Mouse (Mus musculus) forebrain, embryonic 16.5 days (tissue): Measurements from ENCODE around the gene R3hdm2. TPM values are rescaled to one million over a fixed set of nuclear protein-coding genes. Genes with fewer than 3 reads are reported as not detected.

Source experiments
- ATAC-seq: fragments of 200-750 bp; cut with Nextera tagmentation; 2 replicates; pipeline ENCODE4 v1.8.0; 2017; ENCODE audit warnings: mild to moderate bottlenecking, moderate library complexity
- H3K27ac ChIP-seq: fragments of 300-500 bp; sonication (generic); 2 replicates; pipeline ENCODE4 v1.5.1; 2014; ENCODE audit warnings: low read length, control low read depth
- H3K27me3 ChIP-seq: fragments of 300-500 bp; sonication (generic); replicated peaks from 2 replicates; pipeline ENCODE4 v1.6.1; 2014; ENCODE audit warnings: low read length; ENCODE audit not compliant: control insufficient read depth, insufficient read depth
- H3K36me3 ChIP-seq: fragments of 300-500 bp; sonication (generic); 2 replicates; pipeline ENCODE4 v1.6.1; 2014; ENCODE audit not compliant: control insufficient read depth, insufficient read depth
- H3K4me1 ChIP-seq: fragments of 300-500 bp; sonication (generic); replicated peaks from 2 replicates; pipeline ENCODE4 v1.6.1; 2014; ENCODE audit warnings: low read length; ENCODE audit not compliant: control insufficient read depth, insufficient read depth
- H3K4me2 ChIP-seq: fragments of 300-500 bp; sonication (generic); 2 replicates; pipeline ENCODE4 v1.6.1; 2014; ENCODE audit warnings: mild to moderate bottlenecking, low read length, control low read depth
- H3K4me3 ChIP-seq: fragments of 300-500 bp; sonication (generic); replicated peaks from 2 replicates; pipeline ENCODE4 v1.5.1; 2014; ENCODE audit warnings: mild to moderate bottlenecking, low read length, control low read depth
- H3K9ac ChIP-seq: fragments of 300-500 bp; sonication (generic); replicated peaks from 2 replicates; pipeline ENCODE4 v1.6.1; 2014; ENCODE audit warnings: low read depth, low read length, control low read depth
- H3K9me3 ChIP-seq: fragments of 300-500 bp; sonication (generic); 2 replicates; pipeline ENCODE4 v1.6.1; 2016; ENCODE audit warnings: low read length; ENCODE audit not compliant: control insufficient read depth
- WGBS: fragments of 180-500 bp; shearing (Covaris S2); extraction: QIAGEN DNeasy Blood & Tissue Kit; methylation state at CpG from one replicate; pipeline ENCODE4 v1.1.7; 2014; 5-methylcytosine and 5-hydroxymethylcytosine counted together
- polyA plus RNA-seq: library from polyadenylated mRNA; unstranded; fragments of >200 nt; fragmentation: Nextera tagmentation; extraction: Ambion mirVana; gene quantifications from 2 replicates; pipeline ENCODE4 v1.2.1, GENCODE M21; 2015

The R3hdm2 gene
- polyA plus RNA-seq, 1 experiment from 2014 or later = 37.5 TPM

GRCm38 (mm10) chr10:127340577-127341359, 39.4 kb upstream of the R3hdm2 start:
- H3K36me3 ChIP-seq = no peaks in the 10 kb centered on the region
- H3K9ac ChIP-seq = 0 out of 2 replicates have a peak overlapping the region, but pooled peaks have one; percentile 17
- peaks cover 39% of the 10 kb centered on the region for H3K4me1 ChIP-seq
- peak overlapping the region; percentile 54 for H3K4me2 ChIP-seq
- H3K9me3 ChIP-seq = no peaks in the 10 kb centered on the region
- no peak overlapping the region for H3K27ac ChIP-seq
- under 1% methylated on average over 27 of the region's 27 CpGs for WGBS
- ATAC-seq = no peak
- H3K27me3 ChIP-seq = peaks cover 22% of the 10 kb centered on the region
- peak overlapping the region; percentile 34 for H3K4me3 ChIP-seq

- Histone ChIP-seq H3K27ac (no peak overlapping the region), H3K4me1 (peaks cover 39% of the 10 kb centered on the region), H3K4me3 (peak overlapping the region; percentile 34), H3K9ac (no peak overlapping the region), H3K36me3 (no peaks in the 10 kb centered on the region), H3K9me3 (no peaks in the 10 kb centered on the region), H3K4me2 (peak overlapping the region; percentile 51), H3K27me3 (peaks cover 22% of the 10 kb centered on the region)
- ATAC-seq = no peak
- WGBS = 0% methylated on average over 9 of the region's 11 CpGs
Measured at GRCm38 (mm10) chr10:127341360-127341690, 38.8 kb upstream of the R3hdm2 start.

- peak; percentile 38; the same call in 1 of the 2 replicates for ATAC-seq
- Histone ChIP-seq H3K4me2 (peak within 1 kb of the TSS; percentile 51), H3K4me3 (peak within 1 kb of the TSS; percentile 34), H3K36me3 (no peaks in the 10 kb centered on the region), H3K27ac (no peak within 1 kb of the TSS), H3K27me3 (peaks cover 22% of the 10 kb centered on the region), H3K9me3 (no peaks in the 10 kb centered on the region), H3K9ac (0 out of 2 replicates have a peak within 1 kb of the TSS, but pooled peaks have one; percentile 17), H3K4me1 (peaks cover 39% of the 10 kb centered on the region)
- WGBS = under 1% methylated on average over 29 of the region's 29 CpGs
Measured at GRCm38 (mm10) chr10:127341891-127342639, 38.1 kb upstream of the R3hdm2 start, which contains the start of gene Gli1. Gli1 (minus strand) TSS chr10:127341974.

- H3K9me3 ChIP-seq = no peaks in the 10 kb centered on the region
- no peak overlapping the region for H3K9ac ChIP-seq
- no peak overlapping the region for H3K27ac ChIP-seq
- no peak overlapping the region for H3K4me2 ChIP-seq
- WGBS = 66% methylated on average over 3 of the region's 3 CpGs
- H3K36me3 ChIP-seq = no peaks in the 10 kb centered on the region
- no peak overlapping the region for H3K4me3 ChIP-seq
- no peak for ATAC-seq
- H3K4me1 ChIP-seq = peaks cover 39% of the 10 kb centered on the region
- peaks cover 22% of the 10 kb centered on the region for H3K27me3 ChIP-seq
Measured at GRCm38 (mm10) chr10:127343029-127343428, 37.1 kb upstream of the R3hdm2 start.

GRCm38 (mm10) chr10:127346173-127346572, 34.0 kb upstream of the R3hdm2 start:
- no peak for ATAC-seq
- Histone ChIP-seq H3K36me3 (no peaks in the 10 kb centered on the region), H3K27me3 (peaks cover 11% of the 10 kb centered on the region), H3K9ac (no peak overlapping the region), H3K4me3 (no peak overlapping the region), H3K4me2 (no peak overlapping the region), H3K4me1 (peaks cover 14% of the 10 kb centered on the region), H3K9me3 (no peaks in the 10 kb centered on the region), H3K27ac (no peak overlapping the region)
- 75% methylated on average over 3 of the region's 3 CpGs for WGBS

- Histone ChIP-seq H3K4me1 (no peaks in the 10 kb centered on the region), H3K27me3 (no peaks in the 10 kb centered on the region; the same call in 1 of the 2 replicates), H3K9me3 (no peaks in the 10 kb centered on the region), H3K27ac (no peak overlapping the region), H3K9ac (no peak overlapping the region), H3K4me3 (no peak overlapping the region), H3K4me2 (no peak overlapping the region), H3K36me3 (no peaks in the 10 kb centered on the region)
- ATAC-seq = no peak
- WGBS = 74% methylated on average over 4 of the region's 4 CpGs
Measured at GRCm38 (mm10) chr10:127348957-127349356, 31.2 kb upstream of the R3hdm2 start.

GRCm38 (mm10) chr10:127349810-127350209, 30.3 kb upstream of the R3hdm2 start:
- H3K4me3 ChIP-seq = no peak overlapping the region
- H3K27me3 ChIP-seq = no peaks in the 10 kb centered on the region; the same call in 1 of the 2 replicates
- no peak overlapping the region for H3K27ac ChIP-seq
- no peak overlapping the region for H3K9ac ChIP-seq
- no peaks in the 10 kb centered on the region for H3K4me1 ChIP-seq
- 0 out of 2 replicates have a peak, but pooled peaks have one; percentile 26 for ATAC-seq
- no peak overlapping the region for H3K4me2 ChIP-seq
- 81% methylated on average over 8 of the region's 8 CpGs for WGBS
- H3K36me3 ChIP-seq = no peaks in the 10 kb centered on the region
- no peaks in the 10 kb centered on the region for H3K9me3 ChIP-seq

- H3K4me3 ChIP-seq = peak overlapping the region; percentile 21; the same call in 1 of the 2 replicates
- 12% methylated on average over 24 of the region's 24 CpGs for WGBS
- 0 out of 2 replicates have a peak overlapping the region, but pooled peaks have one; percentile 12 for H3K9ac ChIP-seq
- H3K9me3 ChIP-seq = no peaks in the 10 kb centered on the region
- peak overlapping the region; percentile 40; the same call in 1 of the 2 replicates for H3K4me2 ChIP-seq
- no peaks in the 10 kb centered on the region for H3K4me1 ChIP-seq
- peak; percentile 67 for ATAC-seq
- H3K27me3 ChIP-seq = no peaks in the 10 kb centered on the region; the same call in 1 of the 2 replicates
- no peak overlapping the region for H3K27ac ChIP-seq
- H3K36me3 ChIP-seq = no peaks in the 10 kb centered on the region
Measured at GRCm38 (mm10) chr10:127350594-127351284, 29.4 kb upstream of the R3hdm2 start.

GRCm38 (mm10) chr10:127351285-127351595, 28.9 kb upstream of the R3hdm2 start:
- Histone ChIP-seq H3K9ac (no peak overlapping the region), H3K36me3 (no peaks in the 10 kb centered on the region), H3K9me3 (no peaks in the 10 kb centered on the region), H3K27me3 (no peaks in the 10 kb centered on the region; the same call in 1 of the 2 replicates), H3K4me1 (no peaks in the 10 kb centered on the region), H3K4me2 (no peak overlapping the region), H3K27ac (no peak overlapping the region), H3K4me3 (no peak overlapping the region)
- 87% methylated on average over 8 of the region's 8 CpGs for WGBS
- ATAC-seq = no peak
